In the genomic region with DNA sequence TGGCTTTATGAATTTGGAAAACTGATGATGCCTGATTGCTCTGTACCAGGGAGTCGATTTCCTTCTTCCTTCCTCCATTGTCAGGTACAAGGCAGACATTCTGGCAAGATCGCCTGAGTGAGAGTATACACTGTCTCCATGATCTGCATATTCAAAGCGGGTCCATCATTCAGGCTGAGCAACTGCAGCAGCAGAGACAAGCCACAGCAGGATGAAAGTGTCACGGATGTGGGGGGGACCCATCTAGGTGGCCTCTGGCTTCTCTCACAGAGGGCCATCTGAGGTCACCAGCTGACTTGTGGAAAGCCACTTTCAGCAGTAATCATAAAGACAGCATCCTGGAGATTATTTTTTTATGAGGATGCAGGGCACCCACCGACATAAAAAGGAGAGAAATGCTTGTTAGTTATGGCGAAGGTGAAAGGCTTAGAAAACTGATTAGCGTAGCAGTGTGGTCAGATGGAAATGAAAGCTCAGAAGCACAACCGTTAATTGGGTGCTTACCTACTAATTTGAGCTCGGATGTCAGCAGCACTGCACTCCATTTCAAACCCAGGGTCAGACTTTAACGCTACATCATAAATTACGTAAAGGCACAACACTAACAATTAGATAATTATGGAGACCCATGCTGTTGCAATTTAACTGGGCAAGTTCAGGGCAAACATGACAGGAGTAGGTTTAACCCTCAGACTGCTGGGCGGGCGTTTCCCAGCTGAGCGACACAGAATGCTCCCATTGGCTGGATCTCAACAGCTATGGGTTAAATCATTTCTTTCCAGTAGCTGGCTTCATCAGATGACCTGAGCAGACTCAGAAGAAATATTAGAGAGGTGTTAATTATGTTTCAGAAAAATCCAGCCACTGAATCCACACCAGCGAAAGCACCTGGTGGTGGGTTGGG, we compare ENCODE assay signal across 23 mouse cellular contexts.
DNase-seq lines count a peak whose midpoint lies in the region; ATAC-seq lines count a peak whose summit lies in the region.
"Had no signal": no experiment of that assay in that cellular context is flagged by ENCODE, and none has a peak within 500 bp of the region (broad histone marks: within the 10 kb centered on the region; RNA-seq: fewer than 3 reads in every experiment).

No protein-coding gene starts in this region.

- 0 out of 2 replicates have a peak, but pooled peaks have one; percentile 45 for ATAC-seq in midbrain, embryonic 15.5 days (replicated peaks)
- no peak for ATAC-seq in midbrain, embryonic 11.5 days (ENCODE audit: low FRiP score)
- ATAC-seq in forebrain, embryonic 16.5 days = peak; percentile 43; the same call in 1 of the 2 replicates
- peak; percentile 42; the same call in 1 of the 2 replicates for ATAC-seq in midbrain, embryonic 16.5 days
- ATAC-seq: inflammation-experienced regulatory T-cells, adult 6 months had no signal

- H3K9me3 ChIP-seq in heart, embryonic 10.5 days = no peaks in the 10 kb centered on the region
- no peaks in the 10 kb centered on the region for H3K9me3 ChIP-seq in midbrain, embryonic 15.5 days
- H3K9me3 ChIP-seq in midbrain, embryonic 11.5 days (ENCODE audit: control insufficient read depth, low read length) = no peaks in the 10 kb centered on the region
- H3K9me3 ChIP-seq in forebrain, embryonic 16.5 days (ENCODE audit: control insufficient read depth, low read length) = no peaks in the 10 kb centered on the region
- no peaks in the 10 kb centered on the region for H3K9me3 ChIP-seq in midbrain, embryonic 16.5 days (replicated peaks; ENCODE audit: control insufficient read depth, low read length, poor library complexity, severe bottlenecking)
- H3K9me3 ChIP-seq: embryonic facial prominence, embryonic 15.5 days; heart, embryonic 12.5 days; hindbrain, embryonic 12.5 days; liver, embryonic 13.5 days; stomach, embryonic 15.5 days had no signal

- peak; percentile 82 for DNase-seq in heart, adult 11 months
- no peak for DNase-seq in heart, embryonic 10.5 days (ENCODE audit: low spot score)
- DNase-seq in midbrain, embryonic 11.5 days (ENCODE audit: low spot score, missing footprints) = no peak
- no peak for DNase-seq in ovary, adult 18-20 months (ENCODE audit: low spot score)
- DNase-seq: B cell, adult 2 months; cerebellum, adult 9-11 months; heart, postnatal 14 days; left cerebral cortex, postnatal 4 days; liver, embryonic 13.5 days; lung, embryonic 14.5 days; lung, postnatal 36 days; right cerebral cortex, postnatal 25 days had no signal

- no peak overlapping the region for H3K9ac ChIP-seq in midbrain, embryonic 15.5 days
- H3K9ac ChIP-seq in midbrain, embryonic 11.5 days (ENCODE audit: low read length) = no peak overlapping the region
- H3K9ac ChIP-seq in forebrain, embryonic 16.5 days (replicated peaks; ENCODE audit: low read depth, low read length) = no peak overlapping the region
- no peak overlapping the region for H3K9ac ChIP-seq in midbrain, embryonic 16.5 days (ENCODE audit: low read depth, low read length)
- H3K9ac ChIP-seq: embryonic facial prominence, embryonic 15.5 days; heart, embryonic 12.5 days; hindbrain, embryonic 12.5 days; liver, embryonic 13.5 days; lung, embryonic 14.5 days; stomach, embryonic 15.5 days had no signal

- no peaks in the 10 kb centered on the region for H3K36me3 ChIP-seq in heart, embryonic 10.5 days
- no peaks in the 10 kb centered on the region for H3K36me3 ChIP-seq in midbrain, embryonic 15.5 days (replicated peaks)
- H3K36me3 ChIP-seq in midbrain, embryonic 11.5 days (ENCODE audit: control insufficient read depth, insufficient read depth, low read length) = no peaks in the 10 kb centered on the region
- H3K36me3 ChIP-seq in forebrain, embryonic 16.5 days (ENCODE audit: control insufficient read depth, insufficient read depth) = no peaks in the 10 kb centered on the region
- no peaks in the 10 kb centered on the region for H3K36me3 ChIP-seq in midbrain, embryonic 16.5 days (ENCODE audit: control insufficient read depth, insufficient read depth, low read length)
- H3K36me3 ChIP-seq: embryonic facial prominence, embryonic 15.5 days; heart, embryonic 12.5 days; hindbrain, embryonic 12.5 days; liver, embryonic 13.5 days; stomach, embryonic 15.5 days had no signal

- WGBS in heart, embryonic 10.5 days = 72% methylated on average over 15 of the region's 15 CpGs
- 68% methylated on average over 15 of the region's 15 CpGs for WGBS in midbrain, embryonic 15.5 days
- 84% methylated on average over 15 of the region's 15 CpGs for WGBS in midbrain, embryonic 11.5 days
- WGBS in forebrain, embryonic 16.5 days = 45% methylated on average over 15 of the region's 15 CpGs
- whole genome bisulfite sequencing in midbrain, embryonic 16.5 days = 64% methylated on average over 15 of the region's 15 CpGs

- no peaks in the 10 kb centered on the region for H3K27me3 ChIP-seq in heart, embryonic 10.5 days (ENCODE audit: insufficient read depth, poor library complexity, severe bottlenecking)
- no peaks in the 10 kb centered on the region for H3K27me3 ChIP-seq in midbrain, embryonic 15.5 days (replicated peaks)
- H3K27me3 ChIP-seq in midbrain, embryonic 11.5 days (ENCODE audit: control insufficient read depth, insufficient read depth, low read length) = no peaks in the 10 kb centered on the region
- H3K27me3 ChIP-seq in forebrain, embryonic 16.5 days (replicated peaks; ENCODE audit: control insufficient read depth, insufficient read depth, low read length) = no peaks in the 10 kb centered on the region
- H3K27me3 ChIP-seq in midbrain, embryonic 16.5 days (ENCODE audit: control insufficient read depth, insufficient read depth, low read depth, low read length) = no peaks in the 10 kb centered on the region
- H3K27me3 ChIP-seq: embryonic facial prominence, embryonic 15.5 days; heart, embryonic 12.5 days; hindbrain, embryonic 12.5 days; liver, embryonic 13.5 days; stomach, embryonic 15.5 days had no signal

- H3K4me2 ChIP-seq in midbrain, embryonic 15.5 days = no peak overlapping the region
- no peak overlapping the region for H3K4me2 ChIP-seq in midbrain, embryonic 11.5 days
- 0 out of 2 replicates have a peak overlapping the region, but pooled peaks have one; percentile 2 for H3K4me2 ChIP-seq in forebrain, embryonic 16.5 days (ENCODE audit: low read length)
- H3K4me2 ChIP-seq in midbrain, embryonic 16.5 days (ENCODE audit: low read length) = no peak overlapping the region
- H3K4me2 ChIP-seq: embryonic facial prominence, embryonic 15.5 days; heart, embryonic 12.5 days; hindbrain, embryonic 12.5 days; liver, embryonic 13.5 days; lung, embryonic 14.5 days; stomach, embryonic 15.5 days had no signal

- H3K4me1 ChIP-seq in heart, embryonic 10.5 days = peaks cover 11% of the 10 kb centered on the region
- H3K4me1 ChIP-seq in midbrain, embryonic 15.5 days = peaks cover 2% of the 10 kb centered on the region; the same call in 1 of the 2 replicates
- no peaks in the 10 kb centered on the region for H3K4me1 ChIP-seq in midbrain, embryonic 11.5 days (ENCODE audit: control insufficient read depth, insufficient read depth, low read length)
- H3K4me1 ChIP-seq in forebrain, embryonic 16.5 days (replicated peaks; ENCODE audit: control insufficient read depth, insufficient read depth, low read length) = peaks cover 4% of the 10 kb centered on the region; the same call in 1 of the 2 replicates
- no peaks in the 10 kb centered on the region for H3K4me1 ChIP-seq in midbrain, embryonic 16.5 days (ENCODE audit: control insufficient read depth, insufficient read depth, low read length)
- H3K4me1 ChIP-seq: embryonic facial prominence, embryonic 15.5 days; liver, embryonic 13.5 days; stomach, embryonic 15.5 days had no signal

- H3K4me3 ChIP-seq in heart, embryonic 10.5 days = no peak overlapping the region
- H3K4me3 ChIP-seq in midbrain, embryonic 15.5 days = no peak overlapping the region
- H3K4me3 ChIP-seq in midbrain, embryonic 11.5 days (ENCODE audit: low read depth, low read length) = no peak overlapping the region
- H3K4me3 ChIP-seq in forebrain, embryonic 16.5 days (replicated peaks; ENCODE audit: low read length) = no peak overlapping the region
- H3K4me3 ChIP-seq in midbrain, embryonic 16.5 days (ENCODE audit: low read depth, low read length) = no peak overlapping the region
- H3K4me3 ChIP-seq: embryonic facial prominence, embryonic 15.5 days; heart, embryonic 12.5 days; hindbrain, embryonic 12.5 days; layer of hippocampus, adult 2 months; left cerebral cortex, adult 2 months; liver, embryonic 13.5 days; myocyte; stomach, embryonic 15.5 days had no signal

- no peak overlapping the region for H3K27ac ChIP-seq in heart, embryonic 10.5 days
- H3K27ac ChIP-seq in midbrain, embryonic 15.5 days = no peak overlapping the region
- no peak overlapping the region for H3K27ac ChIP-seq in midbrain, embryonic 11.5 days (ENCODE audit: low read depth, low read length)
- H3K27ac ChIP-seq in forebrain, embryonic 16.5 days (ENCODE audit: low read length) = no peak overlapping the region
- no peak overlapping the region for H3K27ac ChIP-seq in midbrain, embryonic 16.5 days (ENCODE audit: low read length)
- H3K27ac ChIP-seq: embryonic facial prominence, embryonic 15.5 days; hindbrain, embryonic 12.5 days; layer of hippocampus, adult 2 months; left cerebral cortex, adult 2 months; liver, embryonic 13.5 days; stomach, embryonic 15.5 days had no signal
